Mouse (Mus musculus) brain, adult 10 weeks (tissue): ENCODE measurements around the gene Ppp1r18. TPM values are rescaled to one million over a fixed set of nuclear protein-coding genes. Genes with fewer than 3 reads are reported as not detected.

Source experiments
- polyA plus RNA-seq: library from polyadenylated mRNA; stranded (reverse); fragments of 350-450 nt; fragmentation: Illumina TruSeq; extraction: RNeasy Lipid Tissue Mini Kit (QIAGEN cat#74804); gene quantifications from one replicate; pipeline ENCODE4 v1.2.3, GENCODE M21; 2015; ENCODE audit warnings: low read depth, low replicate concordance

The Ppp1r18 gene
- 8.6 TPM for polyA plus RNA-seq

GRCm38 (mm10) chr17:35865481-35866280 lies at the start of gene Ppp1r18:
Gene Ppp1r18 (plus strand): TSS chr17:35865593.

DNA sequence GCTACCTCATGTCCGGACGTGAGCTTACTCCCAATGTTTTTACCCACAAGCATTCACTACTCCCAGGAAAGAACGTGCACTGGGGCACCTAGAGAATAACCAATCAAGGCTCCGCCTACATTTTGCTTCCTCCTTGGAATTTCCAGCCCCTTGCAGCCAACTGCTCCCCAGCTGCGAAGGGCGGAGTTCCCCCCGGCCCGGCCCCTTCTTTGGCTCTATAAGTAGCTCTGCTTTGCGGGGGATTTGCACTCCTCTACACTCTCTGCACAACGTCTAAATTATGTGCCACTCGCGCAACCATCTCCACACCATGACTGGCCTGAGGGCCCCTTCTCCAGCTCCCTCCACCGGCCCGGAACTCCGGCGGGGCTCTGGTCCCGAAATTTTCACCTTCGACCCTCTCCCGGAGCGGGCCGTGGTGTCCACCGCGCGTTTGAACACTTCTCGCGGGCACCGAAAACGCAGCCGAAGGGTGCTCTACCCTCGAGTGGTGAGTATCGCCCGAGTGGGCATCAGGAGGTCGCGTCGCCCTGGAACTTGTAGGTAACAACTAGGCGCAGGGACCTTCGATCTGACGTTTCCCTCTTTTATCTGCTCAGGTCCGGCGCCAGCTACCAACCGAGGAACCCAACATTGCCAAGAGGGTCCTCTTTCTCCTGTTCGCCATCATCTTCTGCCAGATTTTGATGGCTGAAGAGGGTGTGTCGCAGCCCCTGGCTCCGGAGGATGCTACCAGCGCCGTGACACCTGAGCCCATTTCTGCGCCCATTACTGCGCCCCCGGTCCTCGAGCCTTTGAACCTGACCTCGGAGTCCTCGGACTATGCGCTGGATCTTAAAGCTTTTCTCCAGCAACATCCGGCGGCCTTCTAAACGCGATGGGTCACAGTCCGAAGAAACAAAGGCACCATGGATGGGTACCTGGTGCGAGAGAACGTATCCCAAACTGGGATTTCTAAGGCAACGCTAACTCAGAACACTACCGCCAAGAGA lies 43.7 kb upstream of the Ppp1r18 start, which contains the start of gene Ier3:
Gene Ier3 (plus strand): TSS at position 246 of the 992 bp plus-strand sequence.

GRCm38 (mm10) chr17:35822964-35823937 lies 42.1 kb upstream of the Ppp1r18 start, which contains the start of gene Flot1:
Gene Flot1 (plus strand): TSS chr17:35823230.

GRCm38 (mm10) chr17:35838122-35838544 lies 27.3 kb upstream of the Ppp1r18 start, which contains the start of gene Tubb5:
Gene Tubb5 (minus strand): TSS chr17:35838306.

GRCm38 (mm10) chr17:35841076-35841950 lies 24.1 kb upstream of the Ppp1r18 start, which contains the start of gene Mdc1:
Gene Mdc1 (plus strand): TSS chr17:35841515.

GRCm38 (mm10) chr17:35861198-35861857 lies 4.1 kb upstream of the Ppp1r18 start, which contains the start of gene Nrm:
Gene Nrm (plus strand): TSS chr17:35861318.

GRCm38 (mm10) chr17:35879245-35880057 lies 14.1 kb downstream of the Ppp1r18 start, which contains the start of gene Dhx16:
Gene Dhx16 (plus strand): TSS chr17:35879819.

GRCm38 (mm10) chr17:35896781-35897643 lies 31.6 kb downstream of the Ppp1r18 start, which contains the start of gene 2310061I04Rik:
Gene 2310061I04Rik (minus strand): TSS chr17:35897431.

GRCm38 (mm10) chr17:35909919-35910369 lies 44.6 kb downstream of the Ppp1r18 start, which contains the start of gene Atat1:
Gene Atat1 (minus strand): TSS chr17:35910075.

GRCm38 (mm10) chr17:35916297-35917142 lies 51.1 kb downstream of the Ppp1r18 start, which contains the start of the genes Mrps18b and Ppp1r10:
Gene Mrps18b (minus strand): TSS chr17:35916389.
Gene Ppp1r10 (plus strand): TSS chr17:35916434.

Other genes with a start within 250 kb of the Ppp1r18 start
- not detected for gene Gm9573, start 239.0 kb upstream of the Ppp1r18 start, polyA plus RNA-seq
- not detected for gene Mucl3, start 221.9 kb upstream of the Ppp1r18 start, polyA plus RNA-seq
- gene Vars2, start 198.0 kb upstream of the Ppp1r18 start, polyA plus RNA-seq = 20.2 TPM
- gene Gtf2h4, start 191.9 kb upstream of the Ppp1r18 start, polyA plus RNA-seq = 19.8 TPM
- gene Ddr1, start 161.0 kb upstream of the Ppp1r18 start, polyA plus RNA-seq = 52.9 TPM
- gene Ier3, start 43.9 kb upstream of the Ppp1r18 start, polyA plus RNA-seq = 14.8 TPM
- 140 TPM for gene Flot1, start 42.4 kb upstream of the Ppp1r18 start, polyA plus RNA-seq
- gene Tubb5, start 27.3 kb upstream of the Ppp1r18 start, polyA plus RNA-seq = 402 TPM
- gene Mdc1, start 24.1 kb upstream of the Ppp1r18 start, polyA plus RNA-seq = 7.9 TPM
- gene Nrm, start 4.3 kb upstream of the Ppp1r18 start, polyA plus RNA-seq = 3.0 TPM
- 27.2 TPM for gene Dhx16, start 14.2 kb downstream of the Ppp1r18 start, polyA plus RNA-seq
- 90.2 TPM for gene 2310061I04Rik, start 31.8 kb downstream of the Ppp1r18 start, polyA plus RNA-seq
- gene Atat1, start 44.5 kb downstream of the Ppp1r18 start, polyA plus RNA-seq = 53.4 TPM
- gene Mrps18b, start 50.8 kb downstream of the Ppp1r18 start, polyA plus RNA-seq = 53.1 TPM
- gene Ppp1r10, start 50.8 kb downstream of the Ppp1r18 start, polyA plus RNA-seq = 30.3 TPM
- gene Abcf1, start 104.2 kb downstream of the Ppp1r18 start, polyA plus RNA-seq = 64.4 TPM
- gene Gnl1, start 114.3 kb downstream of the Ppp1r18 start, polyA plus RNA-seq = 131 TPM
- gene Prr3, start 114.6 kb downstream of the Ppp1r18 start, polyA plus RNA-seq = 28.9 TPM
- gene H2-T24, start 155.0 kb downstream of the Ppp1r18 start, polyA plus RNA-seq = 2.6 TPM
- 26.7 TPM for gene H2-T23, start 167.3 kb downstream of the Ppp1r18 start, polyA plus RNA-seq
- 35.7 TPM for gene H2-T22, start 177.2 kb downstream of the Ppp1r18 start, polyA plus RNA-seq
- not detected for gene Gm6034, start 177.4 kb downstream of the Ppp1r18 start, polyA plus RNA-seq
- gene Gm11127, start 192.8 kb downstream of the Ppp1r18 start, polyA plus RNA-seq = 0.46 TPM